Mouse (Mus musculus) myocyte (in vitro differentiated cells): ENCODE measurements around the gene Iqschfp.

Experiments used
- E2F4 ChIP-seq: IDR thresholded peaks from one replicate; pipeline ENCODE4 v1.6.1; 2011; ENCODE audit warnings: mild to moderate bottlenecking, control low read depth, moderate library complexity; ENCODE audit not compliant: insufficient read depth
- MYOG ChIP-seq, 3 experiments: IDR thresholded peaks; one replicate each; pipeline ENCODE4 v1.6.1; 2011; ENCODE audit warnings: control low read depth in 2 of 3, low read depth in 2 of 3, mild to moderate bottlenecking in 2 of 3; ENCODE audit not compliant: insufficient read length in 2 of 3, control insufficient read depth in 1 of 3, insufficient read depth in 1 of 3
- POLR2A ChIP-seq: IDR thresholded peaks from one replicate; pipeline ENCODE4 v1.6.1; 2011; ENCODE audit warnings: low read depth, mild to moderate bottlenecking, control low read depth, moderate library complexity; ENCODE audit not compliant: insufficient read length
- POLR2AphosphoS2 ChIP-seq: IDR thresholded peaks from one replicate; pipeline ENCODE4 v1.6.1; 2011; ENCODE audit warnings: low read depth, control low read depth; ENCODE audit not compliant: insufficient read length
- TCF12 ChIP-seq: IDR thresholded peaks from one replicate; pipeline ENCODE4 v1.6.1; 2011; ENCODE audit warnings: mild to moderate bottlenecking, control low read depth; ENCODE audit not compliant: poor library complexity, insufficient read depth, severe bottlenecking

GRCm38 (mm10) chr3:68572249-68573225 lies 680.5 kb downstream of the Iqschfp start:
- TF ChIP-seq MYOG (IDR thresholded peaks at IDR 0.05; ENCODE audit: control insufficient read depth in 1 of 3, insufficient read depth in 1 of 3, insufficient read length in 2 of 3, low read depth in 2 of 3): no peak
- no peak for TF ChIP-seq POLR2A
- no peak for TF ChIP-seq POLR2AphosphoS2
- TF ChIP-seq E2F4: no peak
- TF ChIP-seq TCF12: no peak
